Mouse (Mus musculus) monocyte, adult 2 months (primary cell): ENCODE measurements around the gene Klf12.

ENCODE experiments used
- DNase-seq, 2 experiments: peaks; one replicate each; pipeline ENCODE4 v3.0.0; 2022; ENCODE audit warnings: low spot score in 2 of 2, low read depth in 1 of 2

The Klf12 gene

GRCm38 (mm10) chr14:100052876-100053275, 231.6 kb downstream of the Klf12 start:
- no peak for DNase-seq

- no peak for DNase-seq
Observed at GRCm38 (mm10) chr14:100045431-100045830, 239.0 kb downstream of the Klf12 start.

DNA sequence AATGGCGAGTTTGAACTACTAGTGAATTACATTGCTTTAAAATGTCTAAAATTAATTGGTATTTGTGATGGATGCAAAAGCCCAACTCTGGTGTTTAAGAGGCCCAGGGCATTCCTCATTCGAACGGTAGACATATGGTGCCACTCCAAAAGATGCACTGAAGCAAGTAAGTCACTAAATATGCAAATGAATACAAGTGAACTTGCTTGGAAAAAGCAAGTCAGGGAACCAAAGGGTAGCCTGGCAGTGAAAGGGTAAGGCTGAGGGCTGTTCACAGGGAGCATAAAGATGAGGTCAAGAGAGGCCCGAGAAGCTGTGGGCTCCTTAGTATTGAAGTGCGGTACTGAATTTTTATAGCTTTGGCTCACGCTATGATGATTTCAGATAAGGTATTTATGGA, 242.7 kb downstream of the Klf12 start:
- no peak for DNase-seq

- no peak for DNase-seq
Observed at GRCm38 (mm10) chr14:100026671-100027070, 257.8 kb downstream of the Klf12 start.

GRCm38 (mm10) chr14:100017219-100017618, 267.3 kb downstream of the Klf12 start:
- DNase-seq, result no peak

DNA sequence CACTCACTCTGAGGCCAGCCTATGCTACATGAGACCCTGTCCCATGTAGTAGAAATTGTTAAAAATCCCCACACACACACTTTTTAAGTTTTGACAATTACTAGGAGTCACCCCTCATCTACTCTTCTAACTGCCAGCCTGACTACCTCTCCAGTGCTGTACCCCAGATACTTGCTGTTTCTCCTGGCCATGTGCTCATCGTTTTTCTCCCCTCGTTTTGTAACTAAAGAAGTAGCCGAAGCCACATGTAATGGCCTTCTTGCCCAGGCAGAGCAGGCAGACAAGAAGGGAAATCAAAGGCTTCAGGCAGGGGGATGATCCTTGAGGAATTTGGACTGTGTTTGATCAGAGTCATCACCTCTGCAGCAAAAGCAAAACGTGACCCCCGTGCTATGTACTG, 274.0 kb downstream of the Klf12 start:
- DNase-seq, result no peak

GRCm38 (mm10) chr14:100009790-100010382, 274.6 kb downstream of the Klf12 start:
- no peak for DNase-seq

- DNase-seq, result no peak
Observed at GRCm38 (mm10) chr14:99983510-99983909, 301.0 kb downstream of the Klf12 start.

GRCm38 (mm10) chr14:99981209-99981608, 303.3 kb downstream of the Klf12 start:
- no peak for DNase-seq

DNA sequence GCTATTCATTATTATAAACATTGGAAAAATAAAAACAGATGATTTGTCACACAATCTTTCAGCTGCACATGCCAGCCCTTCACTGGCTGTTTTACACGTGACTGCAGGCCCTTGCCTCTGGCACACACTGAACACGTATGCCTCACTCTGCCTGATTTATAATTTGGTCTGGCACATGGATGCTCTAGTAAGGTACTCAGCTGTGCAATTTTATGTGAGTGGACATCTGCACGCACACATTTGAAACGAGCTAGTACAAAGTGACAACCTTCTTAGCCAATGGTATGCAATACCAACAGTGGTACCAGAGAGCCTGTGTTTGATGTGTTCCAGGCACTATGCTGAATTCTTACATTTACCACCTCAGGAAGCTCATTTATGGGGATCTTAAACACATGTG, 316.6 kb downstream of the Klf12 start:
- no peak for DNase-seq

- DNase-seq, result no peak
Observed at GRCm38 (mm10) chr14:99960500-99961229, 323.8 kb downstream of the Klf12 start.

DNA sequence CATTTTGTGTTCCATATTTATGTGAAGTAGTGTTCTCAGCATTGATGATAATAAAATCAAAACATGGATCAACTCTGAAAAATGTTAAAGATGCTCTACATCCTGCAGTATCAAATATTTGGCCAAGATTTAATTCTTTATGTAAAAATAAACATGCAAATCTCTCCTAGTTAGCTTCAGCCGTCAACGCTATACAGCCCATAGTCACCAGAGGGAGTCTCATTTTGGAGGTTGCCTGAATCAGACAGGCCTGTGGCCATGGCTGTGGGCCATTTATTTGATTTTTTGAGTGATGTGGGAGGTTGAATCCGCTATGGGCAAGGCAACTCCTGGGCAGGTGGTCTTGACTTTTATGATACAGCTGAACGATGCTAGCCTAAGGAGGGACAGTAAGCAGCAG, 329.3 kb downstream of the Klf12 start:
- no peak for DNase-seq

DNA sequence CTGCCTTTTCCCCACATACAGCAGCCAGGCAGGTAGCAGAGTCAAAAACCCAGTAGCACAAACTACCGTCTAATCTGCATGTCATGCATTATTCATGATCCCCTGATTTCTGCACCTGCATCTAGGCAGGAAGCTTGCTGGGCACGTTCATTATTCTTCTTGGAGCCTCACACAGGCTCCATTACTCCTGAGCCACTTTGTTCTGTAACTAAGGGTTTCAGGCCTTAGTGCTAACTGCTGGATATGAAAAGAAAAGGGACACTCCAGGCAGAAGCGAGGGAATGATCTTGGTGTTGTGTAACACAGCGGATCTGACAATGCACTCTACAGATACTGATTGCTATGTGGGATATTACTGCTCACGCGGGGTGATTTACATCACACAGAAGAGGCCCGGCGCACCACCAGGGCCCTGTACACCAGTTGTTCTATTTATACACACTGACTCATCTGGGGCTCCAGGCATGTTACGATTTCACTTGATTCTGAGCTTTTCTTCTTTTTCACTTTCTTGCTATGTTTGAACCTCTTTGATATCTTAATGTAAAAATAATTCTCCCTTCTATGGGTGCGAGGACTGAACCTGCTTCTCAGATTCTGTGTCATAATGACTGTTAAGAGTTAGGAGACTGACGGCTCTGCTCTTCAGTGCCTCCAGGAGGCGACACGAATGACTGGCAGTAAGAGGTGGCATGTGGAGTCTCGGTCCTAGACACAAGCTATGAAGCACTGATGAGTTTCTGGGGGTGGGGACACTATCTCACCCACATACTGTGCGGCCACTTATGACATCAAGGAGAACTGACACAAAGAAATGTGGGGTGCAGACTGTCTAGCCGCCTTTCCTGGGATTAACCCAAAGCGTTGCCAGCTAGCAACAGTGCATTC, 340.0 kb downstream of the Klf12 start:
- DNase-seq, result no peak

DNA sequence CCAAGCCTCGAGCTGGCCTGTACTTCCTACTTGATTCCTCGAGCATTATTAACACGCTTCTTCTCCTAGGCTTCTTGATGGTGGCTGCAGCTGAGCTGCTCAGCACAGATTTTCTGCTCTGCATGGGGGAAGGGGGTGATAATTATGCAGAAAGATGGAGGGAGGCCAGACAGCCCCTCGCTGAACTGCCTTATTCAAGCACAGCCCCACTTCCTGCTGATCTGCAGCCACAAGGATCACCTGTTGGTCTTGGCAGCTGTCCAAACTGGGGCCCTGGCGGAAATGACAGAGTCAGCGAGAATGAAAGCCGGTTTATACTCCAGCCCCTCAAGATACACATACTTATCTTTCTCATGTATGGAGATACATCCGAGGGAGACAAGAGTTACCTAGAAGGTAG, 341.3 kb downstream of the Klf12 start:
- no peak for DNase-seq

DNA sequence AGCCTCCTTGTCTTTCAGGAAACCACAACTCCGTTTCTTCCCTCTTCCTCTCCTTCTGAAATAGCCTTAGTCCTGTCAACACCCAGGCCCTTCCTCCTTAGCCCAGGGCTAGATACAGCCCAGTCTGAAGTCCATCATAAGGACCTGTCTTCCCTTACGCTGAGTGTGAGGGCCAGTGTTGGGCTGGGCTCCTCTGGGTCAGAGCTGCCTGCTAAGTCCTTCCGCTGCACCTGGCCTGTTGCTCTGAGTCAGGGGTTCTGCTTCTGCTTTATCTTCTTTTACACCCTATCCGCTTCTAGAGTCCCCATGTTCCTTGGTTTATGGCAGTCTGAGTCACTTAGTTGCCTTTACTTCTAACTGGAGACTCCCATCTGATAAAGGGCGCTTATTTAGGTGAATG, 351.0 kb downstream of the Klf12 start:
- no peak for DNase-seq

DNA sequence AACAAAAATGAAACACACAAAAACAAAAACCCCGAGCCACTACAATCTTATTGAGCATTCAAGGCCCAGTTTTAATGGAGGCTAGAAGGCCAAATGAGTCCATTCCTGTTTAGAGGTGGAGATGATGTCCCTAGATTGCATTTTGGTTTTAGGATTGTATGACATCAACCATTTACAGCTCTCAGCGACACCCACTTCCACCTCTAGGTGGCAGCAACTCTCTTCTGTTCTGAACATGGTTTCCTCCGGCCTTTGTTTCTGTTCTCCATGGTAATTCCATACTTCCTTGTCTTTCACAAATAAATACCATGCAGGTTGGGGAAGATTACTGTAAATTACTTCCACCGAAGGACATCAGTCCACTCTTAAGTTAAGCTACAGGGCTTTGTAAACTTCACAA, 352.6 kb downstream of the Klf12 start:
- no peak for DNase-seq

- no peak for DNase-seq
Observed at GRCm38 (mm10) chr14:99911912-99912311, 372.6 kb downstream of the Klf12 start.

GRCm38 (mm10) chr14:99910876-99911275, 373.6 kb downstream of the Klf12 start:
- DNase-seq, result no peak

DNA sequence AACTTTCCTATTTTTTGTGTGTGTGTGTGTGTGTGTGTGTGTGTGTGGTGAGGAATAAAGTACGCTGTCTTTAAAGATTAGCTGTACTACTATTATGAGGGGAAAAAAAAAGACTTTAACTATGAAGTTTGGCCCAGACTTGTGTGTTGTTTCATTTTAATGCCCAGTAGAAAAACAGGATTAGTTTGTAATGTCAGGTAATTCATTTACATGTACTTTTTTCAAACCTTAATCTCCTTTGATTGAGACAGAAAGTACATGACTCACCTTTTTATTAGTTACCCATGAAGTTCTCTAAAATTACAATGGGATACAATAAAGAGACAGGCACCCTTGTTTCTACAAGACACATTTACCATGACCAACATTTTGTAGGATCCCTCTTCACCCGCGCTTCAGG, 383.6 kb downstream of the Klf12 start:
- no peak for DNase-seq

DNA sequence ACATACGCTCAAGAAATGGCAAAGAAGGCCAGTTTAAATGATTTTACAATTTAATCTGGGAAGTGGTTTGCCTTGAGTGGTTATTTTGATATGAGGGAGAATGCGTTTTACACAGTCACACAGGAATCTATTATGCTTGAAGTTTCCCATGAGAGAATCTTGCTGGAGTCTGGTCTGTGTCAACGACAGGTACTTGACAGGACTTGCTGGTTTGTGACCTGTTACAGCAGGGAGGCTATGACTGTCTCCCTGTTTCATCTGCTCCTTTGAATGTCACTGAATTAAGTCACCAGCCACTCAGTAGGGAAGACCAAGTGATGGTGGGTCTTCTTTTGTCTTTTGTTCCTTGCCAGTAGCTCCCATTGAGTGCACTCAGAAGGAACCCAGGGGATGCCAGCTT, 385.6 kb downstream of the Klf12 start:
- no peak for DNase-seq

- DNase-seq, result no peak
Observed at GRCm38 (mm10) chr14:99894708-99895383, 389.6 kb downstream of the Klf12 start.
